ENCODE assay signal across 1 mouse cellular context in the genomic region with DNA sequence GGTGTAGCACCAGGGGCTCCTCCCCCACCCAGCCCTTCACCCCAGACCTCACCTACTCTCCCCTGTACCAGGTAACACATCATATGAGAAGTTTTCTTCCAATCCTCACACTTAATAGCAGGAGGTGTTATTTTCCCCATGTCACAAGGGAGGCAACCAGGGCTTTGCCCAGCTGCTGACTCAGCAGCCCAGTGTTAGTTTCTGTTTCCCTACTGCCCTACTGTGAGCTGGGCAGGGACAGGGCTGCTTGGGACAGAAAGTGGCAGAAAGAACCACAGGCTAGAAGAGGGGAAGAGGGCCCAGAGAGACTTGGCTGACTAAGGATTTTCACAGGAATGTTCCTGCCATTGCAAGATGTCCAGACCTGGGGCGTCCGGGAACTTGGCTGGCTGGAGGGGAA.
TF ChIP-seq lines count a peak whose summit lies in the region.

No protein-coding gene starts in this region.

TF ChIP-seq in MEL, 35 proteins besides CTCF, POLR2A, EP300 and RAD21 (continued from another document):
- TF ChIP-seq ETS1 (IDR thresholded peaks at IDR 0.05; ENCODE audit: low read depth, low read length), result no peak
- no peak for TF ChIP-seq UBTF (IDR thresholded peaks at IDR 0.05; ENCODE audit: borderline replicate concordance, insufficient read depth, low read depth, low read length)
- no peak for TF ChIP-seq GATA1 (IDR thresholded peaks at IDR 0.05; ENCODE audit: low read depth, low read length)
